Mouse (Mus musculus) urinary bladder, postnatal 14 days (tissue): ENCODE data around the gene Sdk1.

Experiments used
- DNase-seq: peaks from one replicate; pipeline ENCODE4 v3.0.0; 2021; ENCODE audit warnings: low spot score

The Sdk1 gene

DNA sequence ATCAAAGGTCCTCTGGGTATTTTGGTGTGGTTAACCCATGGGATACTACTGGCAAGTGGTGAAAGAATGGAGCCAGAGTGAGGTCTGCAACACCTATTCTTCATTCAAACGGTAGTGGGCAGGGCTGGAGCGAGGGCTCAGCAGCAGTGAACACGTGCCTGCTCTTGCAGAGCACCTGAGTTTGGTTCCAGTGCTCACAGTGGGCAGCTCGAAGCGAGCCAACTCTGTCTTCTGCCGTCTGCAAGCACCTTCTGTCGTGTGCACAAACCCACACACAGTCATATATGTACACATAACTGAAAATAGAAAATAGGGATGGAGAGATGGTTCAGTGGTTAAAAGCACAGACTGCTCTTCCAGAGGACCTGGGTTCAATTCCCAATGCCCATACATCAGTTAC, 1017.4 kb downstream of the Sdk1 start:
- no peak for DNase-seq

DNA sequence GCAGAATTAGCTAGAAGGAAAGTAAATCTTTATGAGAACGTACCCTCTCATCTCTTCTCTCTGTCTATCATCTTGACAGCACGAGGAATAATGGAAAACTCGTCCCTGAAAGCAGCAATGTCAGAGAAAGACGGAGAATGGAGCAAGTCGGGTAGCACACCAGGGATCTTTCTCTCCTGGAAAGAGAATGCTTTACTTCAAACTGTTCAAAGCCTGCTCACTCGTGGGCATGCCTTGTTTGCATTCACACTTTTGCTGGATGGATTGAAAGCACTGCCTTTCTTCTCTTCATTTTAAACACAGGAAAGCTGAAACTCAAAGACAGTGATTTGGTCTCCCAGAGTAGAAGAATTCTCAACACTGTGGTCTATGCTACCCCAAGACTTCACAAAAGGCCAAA, 1020.8 kb downstream of the Sdk1 start:
- no peak for DNase-seq
